Mouse (Mus musculus): ENCODE results near the gene Gm45208. TPM values are rescaled to one million over a fixed set of nuclear protein-coding genes. Genes with fewer than 3 reads are reported as not detected.
"Not testable (repeated sequence)": the region's sequence is repeated elsewhere in the genome, so short reads cannot be mapped to it uniquely, and the experiment has no call there.

Gene Gm45208
- polyA plus RNA-seq, 1 experiment from 2014 or later, result 0.61 TPM

DNA sequence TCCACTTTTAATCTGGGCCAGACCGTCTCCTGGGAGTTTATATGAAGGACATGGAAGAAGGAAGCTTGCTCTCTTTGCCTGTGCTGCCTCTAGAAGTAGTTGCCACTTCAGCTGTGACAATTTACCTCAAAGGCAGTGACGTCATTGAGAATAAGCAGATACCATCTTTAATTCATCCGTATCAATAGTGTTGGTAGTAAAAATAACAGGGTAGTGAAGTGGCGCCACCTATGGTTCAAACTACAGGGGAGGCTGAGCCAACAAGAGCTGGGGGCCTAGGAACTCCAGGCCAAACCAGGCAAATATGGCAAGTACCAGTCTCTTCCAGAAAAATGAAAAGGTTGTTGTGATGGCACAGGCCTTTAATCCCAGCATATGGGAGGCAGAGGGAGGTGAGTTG lies 29.2 kb upstream of the Gm45208 start:
- peak; percentile 10 for DNase-seq (ENCODE audit: low spot score)
- no peak overlapping the region for H3K27ac ChIP-seq (replicated peaks)
- H3K36me3 ChIP-seq (replicated peaks), result no peaks in the 10 kb centered on the region
- H3K4me1 ChIP-seq, result no peaks in the 10 kb centered on the region
- 40% methylated on average over 4 of the region's 4 CpGs for WGBS
- no peaks in the 10 kb centered on the region for H3K9me3 ChIP-seq
- H3K27me3 ChIP-seq (replicated peaks; ENCODE audit: low read depth, poor library complexity, severe bottlenecking), result no peaks in the 10 kb centered on the region
- H3K4me3 ChIP-seq, result no peak overlapping the region

DNA sequence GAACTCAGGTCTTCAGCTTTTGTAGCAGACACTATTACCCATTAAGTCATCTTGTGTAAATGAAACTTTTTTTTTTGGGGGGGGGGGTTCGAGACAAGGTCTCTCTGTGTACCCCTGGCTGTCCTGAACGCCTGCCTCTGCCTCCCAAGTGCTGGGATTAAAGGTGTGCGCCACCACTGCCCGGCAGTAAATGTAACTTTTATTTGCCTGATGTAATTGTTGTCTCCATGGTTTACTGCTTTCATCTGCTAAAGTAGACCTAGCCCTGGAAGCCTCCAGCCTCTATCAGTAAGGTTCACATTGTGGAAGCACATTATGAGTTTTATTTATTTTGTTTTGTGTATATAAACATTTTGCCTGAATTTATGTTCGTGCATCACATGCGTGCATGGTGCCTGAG lies 25.5 kb upstream of the Gm45208 start:
- Histone ChIP-seq H3K36me3 (replicated peaks) (peaks cover 33% of the 10 kb centered on the region), H3K4me3 (peak overlapping the region; percentile 65), H3K4me1 (0 out of 2 replicates have a peak, but pooled peaks cover 2% of the 10 kb centered on the region), H3K27me3 (replicated peaks; ENCODE audit: low read depth, poor library complexity, severe bottlenecking) (no peaks in the 10 kb centered on the region), H3K9me3 (no peaks in the 10 kb centered on the region), H3K27ac (replicated peaks) (no peak overlapping the region)
- 45% methylated on average over 6 of the region's 6 CpGs for WGBS
- DNase-seq (ENCODE audit: low spot score), result no peak

DNA sequence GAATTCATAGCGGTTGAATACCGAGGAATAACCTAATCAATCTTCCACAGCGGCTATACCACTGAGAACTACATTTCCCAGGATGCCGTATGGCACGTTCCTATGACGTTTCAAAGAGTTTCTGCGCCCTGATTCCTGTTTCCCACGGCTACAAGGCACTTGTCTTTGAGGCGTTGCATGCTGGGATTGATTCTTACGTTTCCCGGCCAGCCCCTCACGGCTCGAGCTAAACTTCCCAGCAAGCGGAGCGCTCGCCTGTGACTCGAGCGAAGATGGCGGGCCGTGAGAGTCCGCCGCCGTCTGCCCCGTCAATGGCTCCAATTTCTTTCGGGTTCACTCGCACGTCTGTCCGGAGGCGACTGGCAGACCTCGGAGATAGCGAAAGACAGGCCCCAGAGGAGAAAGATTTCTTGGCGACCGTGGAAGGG lies 25.1 kb upstream of the Gm45208 start, which contains the start of gene Gpkow:
Gene Gpkow (plus strand): TSS at position 178 of the 428 bp plus-strand sequence.
- peak; percentile 84 for DNase-seq (ENCODE audit: low spot score)
- H3K4me1 ChIP-seq, result 0 out of 2 replicates have a peak, but pooled peaks cover 2% of the 10 kb centered on the region
- H3K27ac ChIP-seq (replicated peaks), result peak within 1 kb of the TSS; percentile 75
- H3K36me3 ChIP-seq (replicated peaks), result peaks cover 37% of the 10 kb centered on the region
- H3K4me3 ChIP-seq, result peak within 1 kb of the TSS; percentile 65
- H3K9me3 ChIP-seq, result no peaks in the 10 kb centered on the region
- no peaks in the 10 kb centered on the region for H3K27me3 ChIP-seq (replicated peaks; ENCODE audit: low read depth, poor library complexity, severe bottlenecking)
- WGBS, result 16% methylated on average over 33 of the region's 33 CpGs

DNA sequence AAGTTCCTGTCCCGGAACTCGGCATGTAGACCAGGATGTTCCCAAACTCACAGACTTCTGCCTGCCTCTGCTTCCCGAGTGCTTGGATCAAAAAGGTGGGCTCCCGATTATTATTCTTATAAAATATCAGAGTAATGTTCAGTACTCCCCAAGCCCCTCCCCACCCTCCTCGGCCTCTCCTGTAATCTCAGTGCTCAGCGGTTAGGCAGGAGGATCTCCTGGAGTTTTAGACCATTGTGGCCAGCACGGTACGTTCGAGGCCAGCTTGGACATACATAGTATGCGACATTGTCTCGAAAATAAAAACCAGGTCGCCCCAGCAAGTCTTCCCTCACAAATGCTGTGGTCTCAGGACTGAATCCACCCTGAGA lies 8.3 kb upstream of the Gm45208 start:
- 24% methylated on average over 6 of the region's 12 CpGs for WGBS
- DNase-seq (ENCODE audit: low spot score), result not testable (repeated sequence)
- peak overlapping the region; percentile 44; the same call in 1 of the 2 replicates for H3K27ac ChIP-seq (replicated peaks)

DNA sequence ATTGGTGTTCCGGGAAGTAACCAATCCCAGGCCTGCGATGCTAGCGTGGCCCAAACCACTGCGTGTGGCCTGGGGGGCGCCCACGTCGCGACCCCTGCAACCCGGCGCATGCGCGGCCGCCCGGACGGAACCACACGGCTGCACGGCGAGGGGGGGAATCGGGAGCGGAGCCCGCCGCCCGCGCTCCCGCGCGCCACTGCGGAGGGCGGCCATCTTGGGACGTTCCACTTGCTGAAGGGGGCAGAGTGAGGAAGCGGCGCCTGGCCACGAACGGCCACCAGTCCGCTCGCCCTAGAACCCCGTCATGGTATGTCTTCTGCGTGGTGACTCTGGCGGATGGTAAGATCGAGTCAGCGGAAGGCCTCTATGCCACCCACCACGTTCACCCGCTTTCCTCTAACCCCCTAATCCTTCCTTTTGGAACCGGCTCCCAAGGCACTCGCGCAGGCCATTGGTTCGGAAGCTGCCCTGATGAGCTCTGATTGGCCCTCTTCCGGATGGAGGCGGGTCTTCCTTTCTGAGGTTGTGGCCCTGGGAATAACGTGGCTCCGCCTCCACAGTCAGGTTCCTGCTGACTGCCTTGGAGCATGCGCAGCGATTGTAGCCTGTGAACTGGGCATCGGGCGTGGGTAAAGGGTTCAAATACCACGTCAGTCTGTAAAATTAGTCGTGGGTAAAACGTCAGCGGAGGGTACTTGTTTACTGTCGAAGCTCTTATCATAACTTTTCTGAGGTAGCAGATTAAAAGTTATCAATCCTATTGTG lies 7.7 kb upstream of the Gm45208 start, which contains the start of gene Wdr45:
Gene Wdr45 (plus strand): TSS at position 199 of the 765 bp plus-strand sequence.
- WGBS, result 19% methylated on average over 51 of the region's 60 CpGs
- not testable (repeated sequence) for H3K4me1 ChIP-seq; H3K27me3 ChIP-seq (replicated peaks; ENCODE audit: low read depth, poor library complexity, severe bottlenecking); H3K36me3 ChIP-seq (replicated peaks); H3K9me3 ChIP-seq
- DNase-seq (ENCODE audit: low spot score), result peak; percentile 92
- Histone ChIP-seq H3K4me3 (peak within 1 kb of the TSS; percentile 53), H3K27ac (replicated peaks) (peak within 1 kb of the TSS; percentile 81)

More for the DNA sequence above, 8.3 kb upstream of the Gm45208 start:
- H3K4me1 ChIP-seq; H3K36me3 ChIP-seq (replicated peaks); H3K9me3 ChIP-seq; H3K27me3 ChIP-seq (replicated peaks; ENCODE audit: low read depth, poor library complexity, severe bottlenecking): not testable (repeated sequence)
- peak overlapping the region; percentile 53 for H3K4me3 ChIP-seq

DNA sequence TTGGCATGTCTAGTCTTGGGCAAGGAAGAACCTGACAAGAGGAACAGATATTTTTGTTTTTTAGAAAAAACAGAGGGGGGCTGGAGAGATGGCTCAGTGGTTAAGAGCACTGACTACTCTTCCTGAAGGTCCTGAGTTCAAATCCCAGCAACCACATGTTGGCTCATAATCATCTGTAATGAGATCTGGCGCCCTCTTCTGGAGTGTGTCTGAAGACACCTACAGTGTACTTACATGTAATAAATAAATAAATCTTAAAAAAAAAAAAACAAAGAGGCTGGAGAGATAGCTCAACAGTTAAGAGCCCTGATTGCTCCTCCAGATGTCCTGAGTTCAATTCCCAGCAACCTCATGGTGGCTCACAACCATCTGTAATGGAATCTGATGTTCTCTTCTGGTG lies 6.0 kb upstream of the Gm45208 start:
- not testable (repeated sequence) for H3K36me3 ChIP-seq (replicated peaks); H3K9me3 ChIP-seq; H3K27ac ChIP-seq (replicated peaks); H3K4me3 ChIP-seq; H3K4me1 ChIP-seq; H3K27me3 ChIP-seq (replicated peaks; ENCODE audit: low read depth, poor library complexity, severe bottlenecking); DNase-seq (ENCODE audit: low spot score)
- 38% methylated on average over 1 of the region's 1 CpGs for WGBS

DNA sequence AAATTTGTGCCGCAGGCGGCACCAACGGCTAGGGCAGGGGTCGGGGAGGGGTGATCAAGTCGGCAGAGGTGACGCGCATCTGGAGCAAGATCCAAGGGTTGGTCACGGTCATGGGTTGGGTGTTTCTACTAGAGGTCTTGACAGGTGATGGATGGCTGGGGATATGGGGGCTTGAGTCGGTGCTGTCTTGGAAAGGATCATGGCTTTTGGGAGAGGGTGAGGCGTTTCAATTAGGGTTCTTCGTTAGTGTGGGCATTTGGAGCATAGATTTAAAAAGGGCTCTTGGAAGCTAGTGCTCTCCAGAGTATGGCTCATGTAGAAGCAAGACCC lies 202 bp downstream of the Gm45208 start:
- DNase-seq (ENCODE audit: low spot score), result no peak
- Histone ChIP-seq H3K4me3 (peak overlapping the region; percentile 69), H3K27me3 (replicated peaks; ENCODE audit: low read depth, poor library complexity, severe bottlenecking) (no peaks in the 10 kb centered on the region), H3K27ac (replicated peaks) (peak overlapping the region; percentile 93), H3K4me1 (peaks cover 5% of the 10 kb centered on the region; the same call in 1 of the 2 replicates), H3K9me3 (no peaks in the 10 kb centered on the region; the same call in 1 of the 2 replicates), H3K36me3 (replicated peaks) (peaks cover 28% of the 10 kb centered on the region)
- 13% methylated on average over 11 of the region's 11 CpGs for WGBS

DNA sequence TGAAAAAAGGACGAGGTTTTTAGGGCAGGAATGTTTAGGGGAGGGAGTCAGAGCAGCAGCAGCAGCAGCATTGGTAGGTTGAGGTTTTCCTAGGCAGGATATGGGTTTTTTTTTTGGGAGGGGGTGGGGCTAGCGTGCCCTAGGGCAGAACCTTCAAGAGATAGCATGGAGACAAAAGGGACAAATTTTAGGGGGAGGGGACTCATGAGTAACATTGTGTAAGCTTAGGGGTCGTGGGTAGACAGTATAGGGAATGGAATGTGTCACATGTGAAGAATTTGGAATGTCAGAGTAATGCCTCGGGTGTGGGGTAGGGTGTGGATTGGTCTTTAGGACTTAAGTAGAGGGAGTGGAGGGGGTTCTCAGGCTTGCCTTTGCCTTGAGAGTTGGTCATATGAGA lies 646 bp downstream of the Gm45208 start:
- Histone ChIP-seq H3K36me3 (replicated peaks) (peaks cover 32% of the 10 kb centered on the region), H3K9me3 (no peaks in the 10 kb centered on the region; the same call in 1 of the 2 replicates), H3K4me1 (peaks cover 5% of the 10 kb centered on the region; the same call in 1 of the 2 replicates), H3K27me3 (replicated peaks; ENCODE audit: low read depth, poor library complexity, severe bottlenecking) (no peaks in the 10 kb centered on the region), H3K4me3 (peak overlapping the region; percentile 69), H3K27ac (replicated peaks) (peak overlapping the region; percentile 93; the same call in 1 of the 2 replicates)
- WGBS, result 26% methylated on average over 4 of the region's 4 CpGs
- no peak for DNase-seq (ENCODE audit: low spot score)

DNA sequence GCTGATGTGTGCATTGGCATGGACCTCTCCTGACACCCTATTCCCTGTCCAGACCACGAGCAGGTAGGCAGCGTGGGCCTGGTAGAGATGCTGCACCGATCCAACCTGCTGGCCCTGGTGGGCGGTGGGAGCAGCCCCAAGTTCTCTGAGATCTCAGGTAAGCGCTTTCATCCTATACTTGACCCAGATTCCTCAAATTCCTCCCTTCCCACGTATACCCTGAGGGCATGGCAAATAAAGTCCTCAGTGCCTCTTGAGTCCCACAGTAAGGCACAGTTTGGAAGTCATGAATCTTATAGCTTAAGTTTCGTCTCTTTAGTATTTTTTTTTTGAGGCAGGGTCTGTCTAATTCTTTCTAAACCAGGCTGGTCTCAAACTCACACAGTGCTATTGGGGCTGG lies 2.1 kb downstream of the Gm45208 start:
- Histone ChIP-seq H3K36me3 (replicated peaks) (peaks cover 32% of the 10 kb centered on the region), H3K9me3 (no peaks in the 10 kb centered on the region; the same call in 1 of the 2 replicates), H3K27me3 (replicated peaks; ENCODE audit: low read depth, poor library complexity, severe bottlenecking) (no peaks in the 10 kb centered on the region), H3K4me1 (peaks cover 8% of the 10 kb centered on the region), H3K4me3 (no peak overlapping the region), H3K27ac (replicated peaks) (no peak overlapping the region)
- 87% methylated on average over 7 of the region's 7 CpGs for WGBS
- no peak for DNase-seq (ENCODE audit: low spot score)

DNA sequence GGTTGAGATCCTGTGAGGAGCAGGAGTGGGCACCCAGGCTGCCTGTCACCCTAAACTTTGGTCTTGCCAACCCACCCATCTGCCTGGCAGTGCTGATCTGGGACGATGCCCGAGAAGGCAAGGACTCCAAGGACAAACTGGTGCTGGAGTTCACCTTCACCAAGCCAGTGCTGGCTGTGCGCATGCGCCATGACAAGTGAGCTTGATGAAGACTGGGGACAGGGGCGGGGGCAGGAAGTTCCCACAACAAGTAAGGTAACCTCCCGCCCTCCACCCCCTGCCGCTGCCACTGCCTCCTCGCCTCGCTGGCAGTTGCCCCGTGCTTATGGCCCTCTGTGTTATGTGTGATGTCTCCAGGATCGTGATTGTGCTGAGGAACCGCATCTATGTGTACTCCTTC lies 3.8 kb downstream of the Gm45208 start:
- DNase-seq (ENCODE audit: low spot score), result no peak
- peaks cover 11% of the 10 kb centered on the region for H3K4me1 ChIP-seq
- no peak overlapping the region for H3K27ac ChIP-seq (replicated peaks)
- WGBS, result 88% methylated on average over 12 of the region's 12 CpGs
- H3K4me3 ChIP-seq, result no peak overlapping the region
- peaks cover 32% of the 10 kb centered on the region for H3K36me3 ChIP-seq (replicated peaks)
- no peaks in the 10 kb centered on the region for H3K27me3 ChIP-seq (replicated peaks; ENCODE audit: low read depth, poor library complexity, severe bottlenecking)
- H3K9me3 ChIP-seq, result no peaks in the 10 kb centered on the region; the same call in 1 of the 2 replicates

DNA sequence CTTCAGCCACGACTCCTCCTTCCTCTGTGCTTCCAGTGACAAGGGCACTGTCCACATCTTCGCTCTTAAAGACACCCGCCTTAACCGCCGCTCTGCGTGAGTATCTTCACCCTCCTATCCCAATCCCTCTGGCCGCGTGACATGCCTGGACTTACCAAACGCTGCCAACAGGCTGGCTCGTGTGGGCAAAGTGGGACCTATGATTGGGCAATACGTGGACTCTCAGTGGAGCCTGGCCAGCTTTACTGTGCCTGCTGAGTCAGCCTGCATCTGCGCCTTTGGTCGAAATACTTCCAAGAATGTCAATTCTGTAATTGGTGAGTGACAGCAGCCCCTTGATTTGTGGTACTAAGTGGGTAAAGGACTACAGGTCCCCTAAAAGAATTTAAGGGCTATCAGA lies 5.1 kb downstream of the Gm45208 start:
- H3K27me3 ChIP-seq (replicated peaks; ENCODE audit: low read depth, poor library complexity, severe bottlenecking), result no peaks in the 10 kb centered on the region
- H3K27ac ChIP-seq (replicated peaks), result no peak overlapping the region
- no peak for DNase-seq (ENCODE audit: low spot score)
- WGBS, result 92% methylated on average over 13 of the region's 13 CpGs
- no peak overlapping the region for H3K4me3 ChIP-seq
- H3K36me3 ChIP-seq (replicated peaks), result peaks cover 32% of the 10 kb centered on the region
- peaks cover 11% of the 10 kb centered on the region for H3K4me1 ChIP-seq
- no peaks in the 10 kb centered on the region; the same call in 1 of the 2 replicates for H3K9me3 ChIP-seq

DNA sequence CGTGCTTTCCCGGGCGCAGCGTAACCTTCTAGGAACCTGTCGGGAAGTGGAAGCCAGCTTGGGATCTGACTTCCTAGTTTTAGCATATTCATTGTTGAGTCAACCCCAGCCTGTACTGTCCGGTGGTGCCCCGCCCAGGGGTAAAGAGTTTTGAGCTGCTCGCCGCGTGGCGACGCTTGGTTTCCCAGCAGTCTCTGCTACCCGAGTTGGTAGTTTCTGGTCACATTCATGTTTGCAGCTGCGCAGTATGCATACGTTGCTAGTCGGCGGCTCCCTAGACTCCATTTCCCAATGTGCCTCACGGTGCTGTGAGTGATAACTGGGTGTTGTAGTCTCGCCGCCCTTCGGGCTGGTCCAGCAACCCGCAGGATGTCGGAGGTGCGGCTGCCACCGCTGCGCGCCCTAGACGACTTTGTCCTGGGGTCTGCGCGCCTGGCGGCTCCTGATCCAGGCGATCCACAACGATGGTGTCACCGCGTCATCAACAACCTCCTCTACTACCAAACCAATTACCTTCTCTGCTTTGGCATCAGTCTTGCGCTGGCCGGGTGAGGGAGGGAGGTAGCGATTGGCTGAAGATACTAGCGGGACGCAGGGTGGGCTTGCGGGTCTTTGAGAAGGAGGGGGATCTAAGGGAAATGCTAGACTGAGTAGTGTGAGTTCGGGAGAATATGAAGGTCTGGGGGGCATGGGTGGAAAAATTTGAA lies 6.3 kb downstream of the Gm45208 start, which contains the start of gene Praf2:
Gene Praf2 (plus strand): TSS at position 225 of the 707 bp plus-strand sequence.
- 19% methylated on average over 42 of the region's 42 CpGs for WGBS
- peaks cover 36% of the 10 kb centered on the region for H3K36me3 ChIP-seq (replicated peaks)
- peak within 1 kb of the TSS; percentile 60 for H3K4me3 ChIP-seq
- peak; percentile 82 for DNase-seq (ENCODE audit: low spot score)
- peaks cover 1% of the 10 kb centered on the region; the same call in 1 of the 2 replicates for H3K9me3 ChIP-seq
- H3K27ac ChIP-seq (replicated peaks), result peak within 1 kb of the TSS; percentile 78
- no peaks in the 10 kb centered on the region for H3K27me3 ChIP-seq (replicated peaks; ENCODE audit: low read depth, poor library complexity, severe bottlenecking)
- peaks cover 5% of the 10 kb centered on the region; the same call in 1 of the 2 replicates for H3K4me1 ChIP-seq

Data from embryonic facial prominence, embryonic 10.5 days (tissue).